Mouse (Mus musculus): ENCODE results near the gene Psmd13. TPM values are rescaled to one million over a fixed set of nuclear protein-coding genes. Genes with fewer than 3 reads are reported as not detected.

Gene Psmd13
- 10 to 100 TPM; 72.6 to 86.1 TPM for total RNA-seq (2021)
- polyA plus RNA-seq (2012; rRNA removed) = 50.8 and 71.0 TPM in 2 replicates
- long read RNA-seq, transcript Psmd13-201 (13 exons, 1,989 nt) = major isoform, 64 of 68 reads
- long read RNA-seq, partial matches to known transcripts = 2 of 68 reads
- long read RNA-seq, other reads (novel, unspliced or antisense) = 2 of 68 reads

DNA sequence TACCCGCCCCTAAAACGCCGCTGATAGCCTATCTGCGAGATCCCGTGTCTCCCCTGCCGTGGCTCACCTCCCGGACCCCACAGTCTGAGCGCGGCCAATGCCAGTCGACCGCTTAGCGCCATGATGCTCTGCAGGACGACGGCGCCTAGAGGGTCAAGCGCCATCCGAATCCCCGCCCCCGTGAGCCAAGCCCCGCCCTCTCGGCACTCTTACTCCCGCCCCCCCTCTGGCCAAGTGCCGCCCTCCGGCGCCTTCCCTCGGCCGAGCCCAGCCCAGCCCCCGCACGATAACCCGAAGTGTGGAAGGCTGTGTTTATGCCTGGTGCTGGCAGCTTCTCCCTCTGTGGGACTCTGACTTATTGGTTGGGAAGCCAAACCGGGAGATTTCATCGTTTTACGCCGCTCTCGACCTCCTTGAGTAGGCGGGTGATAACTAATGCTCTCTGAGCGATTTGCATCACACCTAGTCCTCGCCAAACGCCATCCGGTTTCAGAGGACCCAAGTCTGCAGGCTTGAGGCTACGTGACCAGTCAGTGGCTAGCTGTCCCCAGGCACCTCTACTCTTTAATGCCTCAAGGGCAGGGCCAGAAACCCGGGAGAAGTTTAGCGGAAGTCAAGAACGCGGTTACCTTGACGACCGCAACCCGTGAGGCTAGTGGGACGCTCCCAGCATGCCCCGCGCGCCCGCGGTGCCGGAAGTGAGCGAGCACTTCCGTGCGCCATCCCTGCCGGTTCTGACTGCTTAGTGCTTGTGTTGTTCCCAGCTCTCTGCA, at the start of gene Psmd13, which contains the start of gene Sirt3:
TSS of gene Psmd13 (plus strand) at position 273 of the 773 bp plus-strand sequence.
TSS of gene Sirt3 (minus strand) at position 614 of the 773 bp plus-strand sequence.
- intact Hi-C loops (cut with DNase I) = loop anchor here (1.0 to 5.0 kb wide), 2 partner anchors 25 to 35 kb away; partner anchors contain the start of genes Bet1l, Odf3 and Scgb1c1
- H3K79me2 ChIP-seq (replicated peaks; ENCODE audit: control insufficient read depth, insufficient read depth, low read length) = no peaks in the 10 kb centered on the region; the same call in 1 of the 2 replicates
- peaks cover 2% of the 10 kb centered on the region for H3K4me1 ChIP-seq (ENCODE audit: control insufficient read depth, insufficient read depth, low read length)
- peak within 1 kb of the TSS; percentile 91 for H3K27ac ChIP-seq
- H3K36me3 ChIP-seq (ENCODE audit: control insufficient read depth, insufficient read depth, low read length) = no peaks in the 10 kb centered on the region
- peak within 1 kb of the TSS; percentile 83 for H3K9ac ChIP-seq (ENCODE audit: low read depth, low read length)
- H3K4me3 ChIP-seq = peak within 1 kb of the TSS; percentile 72
- TF ChIP-seq CTCF (IDR thresholded peaks at IDR 0.05) (peak; percentile 6; the same call in 1 of the 2 replicates), POLR2A (IDR thresholded peaks at IDR 0.05; ENCODE audit: insufficient read depth, low read depth, low read length) (peak; percentile 64), EP300 (IDR thresholded peaks at IDR 0.05; ENCODE audit: insufficient read depth, low read depth, low read length) (0 out of 2 replicates have a peak, but pooled peaks have one; percentile 22)
- WGBS = under 1% methylated on average over 59 of the region's 59 CpGs
- no peaks in the 10 kb centered on the region for H3K27me3 ChIP-seq (ENCODE audit: control insufficient read depth, insufficient read depth, low read length)
- DNase-seq = peak; percentile 95

DNA sequence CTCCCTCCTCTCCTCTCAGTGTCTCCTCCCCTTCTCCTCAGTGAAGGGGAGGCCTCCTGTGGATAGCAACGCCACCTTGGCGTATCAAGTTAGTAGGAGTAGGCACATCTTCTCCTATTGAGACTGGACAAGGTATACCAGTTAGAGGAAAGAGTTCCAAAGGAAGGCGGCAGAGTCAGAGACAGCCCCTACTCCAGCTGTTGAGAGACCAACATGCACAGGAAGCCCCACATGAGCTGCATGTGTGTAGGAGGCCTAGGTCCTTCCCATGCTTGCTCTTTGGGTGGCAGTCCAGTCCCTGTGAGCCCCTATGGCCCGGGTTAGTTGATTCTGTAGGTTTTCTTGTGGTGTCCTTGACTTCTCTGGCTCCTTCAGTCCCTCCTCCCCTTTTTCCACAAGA, 48.4 kb upstream of the Psmd13 start:
- no peak for DNase-seq
- H3K27ac ChIP-seq = no peak overlapping the region
- no peak overlapping the region for H3K4me3 ChIP-seq
- H3K36me3 ChIP-seq (ENCODE audit: control insufficient read depth, insufficient read depth, low read length) = no peaks in the 10 kb centered on the region
- 80% methylated on average over 4 of the region's 4 CpGs for WGBS
- TF ChIP-seq EP300 (IDR thresholded peaks at IDR 0.05; ENCODE audit: insufficient read depth, low read depth, low read length) = no peak
- TF ChIP-seq POLR2A (IDR thresholded peaks at IDR 0.05; ENCODE audit: insufficient read depth, low read depth, low read length) = no peak
- no peak for TF ChIP-seq CTCF (IDR thresholded peaks at IDR 0.05)
- no peaks in the 10 kb centered on the region for H3K4me1 ChIP-seq (ENCODE audit: control insufficient read depth, insufficient read depth, low read length)
- no peaks in the 10 kb centered on the region for H3K27me3 ChIP-seq (ENCODE audit: control insufficient read depth, insufficient read depth, low read length)
- no peaks in the 10 kb centered on the region for H3K79me2 ChIP-seq (replicated peaks; ENCODE audit: control insufficient read depth, insufficient read depth, low read length)
- intact Hi-C loops (cut with DNase I) = no loop called here
- no peak overlapping the region for H3K9ac ChIP-seq (ENCODE audit: low read depth, low read length)

DNA sequence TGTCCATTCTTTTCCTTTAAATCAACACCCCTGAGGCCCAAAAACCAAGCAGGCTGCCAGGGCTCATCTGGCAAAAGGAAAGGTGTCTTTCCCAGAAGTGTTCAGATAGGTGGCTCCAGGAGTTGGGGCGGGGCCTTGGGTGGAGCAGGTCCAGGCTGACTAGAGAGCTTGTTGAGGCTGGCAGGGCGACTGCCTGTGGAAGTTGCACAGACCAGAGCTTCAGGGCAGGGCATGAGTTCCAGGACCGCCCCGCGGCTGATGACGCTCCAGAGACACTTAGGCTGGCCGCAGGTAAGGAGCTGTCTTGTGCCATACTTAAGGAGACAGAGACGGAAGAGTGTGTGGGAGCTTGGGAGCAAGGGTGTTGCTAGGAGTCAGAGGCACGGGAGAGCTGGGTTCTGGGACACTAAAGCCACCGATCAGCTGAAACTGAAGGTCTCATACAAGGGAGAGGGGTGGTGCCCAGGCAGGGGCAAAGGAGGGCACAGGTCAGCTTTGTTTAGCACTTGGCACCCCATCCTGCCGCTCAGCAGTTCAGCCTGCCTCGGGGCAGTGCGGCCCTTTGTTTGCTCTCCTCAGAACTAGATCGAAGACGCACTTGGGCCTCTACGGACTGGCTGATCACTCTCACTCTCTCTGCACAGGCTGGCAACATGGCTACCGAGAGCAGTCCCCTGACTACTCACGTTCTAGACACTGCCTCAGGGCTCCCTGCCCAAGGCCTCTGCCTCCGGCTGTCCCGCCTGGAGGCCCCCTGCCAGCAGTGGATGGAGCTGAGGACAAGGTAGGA, 46.6 kb upstream of the Psmd13 start, which contains the start of gene Urah:
TSS of gene Urah (plus strand) at position 51 of the 790 bp plus-strand sequence.
- no peak for DNase-seq
- H3K4me1 ChIP-seq (ENCODE audit: control insufficient read depth, insufficient read depth, low read length) = no peaks in the 10 kb centered on the region
- no peaks in the 10 kb centered on the region for H3K79me2 ChIP-seq (replicated peaks; ENCODE audit: control insufficient read depth, insufficient read depth, low read length)
- H3K27me3 ChIP-seq (ENCODE audit: control insufficient read depth, insufficient read depth, low read length) = no peaks in the 10 kb centered on the region
- H3K9ac ChIP-seq (ENCODE audit: low read depth, low read length) = no peak within 1 kb of the TSS
- 50% methylated on average over 20 of the region's 20 CpGs for WGBS
- TF ChIP-seq EP300 (IDR thresholded peaks at IDR 0.05; ENCODE audit: insufficient read depth, low read depth, low read length) (no peak), POLR2A (IDR thresholded peaks at IDR 0.05; ENCODE audit: insufficient read depth, low read depth, low read length) (no peak), CTCF (IDR thresholded peaks at IDR 0.05) (no peak)
- H3K27ac ChIP-seq = no peak within 1 kb of the TSS
- H3K4me3 ChIP-seq = no peak within 1 kb of the TSS
- H3K36me3 ChIP-seq (ENCODE audit: control insufficient read depth, insufficient read depth, low read length) = no peaks in the 10 kb centered on the region
- intact Hi-C loops (cut with DNase I) = no loop called here

DNA sequence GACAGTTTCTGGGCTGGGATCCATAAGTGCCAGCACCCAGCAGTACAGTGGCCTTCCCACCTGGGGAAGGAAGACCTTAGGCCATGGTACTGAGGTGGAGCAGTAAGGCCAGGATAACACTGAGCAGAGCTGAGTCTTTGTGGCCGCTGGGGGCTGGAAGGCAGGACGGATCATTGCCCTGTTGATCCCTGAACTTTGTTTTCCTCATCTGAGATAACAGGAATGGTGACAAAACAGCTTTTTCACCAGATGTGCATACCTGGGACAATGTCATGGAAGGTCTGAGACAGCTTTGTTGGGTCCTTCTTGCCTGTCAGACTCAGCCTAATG, 46.0 kb upstream of the Psmd13 start:
- Histone ChIP-seq H3K27me3 (ENCODE audit: control insufficient read depth, insufficient read depth, low read length) (no peaks in the 10 kb centered on the region), H3K79me2 (replicated peaks; ENCODE audit: control insufficient read depth, insufficient read depth, low read length) (no peaks in the 10 kb centered on the region), H3K4me3 (no peak overlapping the region), H3K4me1 (ENCODE audit: control insufficient read depth, insufficient read depth, low read length) (no peaks in the 10 kb centered on the region), H3K9ac (ENCODE audit: low read depth, low read length) (no peak overlapping the region), H3K27ac (no peak overlapping the region), H3K36me3 (ENCODE audit: control insufficient read depth, insufficient read depth, low read length) (no peaks in the 10 kb centered on the region)
- intact Hi-C loops (cut with DNase I) = no loop called here
- TF ChIP-seq POLR2A (IDR thresholded peaks at IDR 0.05; ENCODE audit: insufficient read depth, low read depth, low read length) (no peak), EP300 (IDR thresholded peaks at IDR 0.05; ENCODE audit: insufficient read depth, low read depth, low read length) (no peak), CTCF (IDR thresholded peaks at IDR 0.05) (no peak)
- WGBS = 59% methylated on average over 2 of the region's 2 CpGs
- no peak for DNase-seq

DNA sequence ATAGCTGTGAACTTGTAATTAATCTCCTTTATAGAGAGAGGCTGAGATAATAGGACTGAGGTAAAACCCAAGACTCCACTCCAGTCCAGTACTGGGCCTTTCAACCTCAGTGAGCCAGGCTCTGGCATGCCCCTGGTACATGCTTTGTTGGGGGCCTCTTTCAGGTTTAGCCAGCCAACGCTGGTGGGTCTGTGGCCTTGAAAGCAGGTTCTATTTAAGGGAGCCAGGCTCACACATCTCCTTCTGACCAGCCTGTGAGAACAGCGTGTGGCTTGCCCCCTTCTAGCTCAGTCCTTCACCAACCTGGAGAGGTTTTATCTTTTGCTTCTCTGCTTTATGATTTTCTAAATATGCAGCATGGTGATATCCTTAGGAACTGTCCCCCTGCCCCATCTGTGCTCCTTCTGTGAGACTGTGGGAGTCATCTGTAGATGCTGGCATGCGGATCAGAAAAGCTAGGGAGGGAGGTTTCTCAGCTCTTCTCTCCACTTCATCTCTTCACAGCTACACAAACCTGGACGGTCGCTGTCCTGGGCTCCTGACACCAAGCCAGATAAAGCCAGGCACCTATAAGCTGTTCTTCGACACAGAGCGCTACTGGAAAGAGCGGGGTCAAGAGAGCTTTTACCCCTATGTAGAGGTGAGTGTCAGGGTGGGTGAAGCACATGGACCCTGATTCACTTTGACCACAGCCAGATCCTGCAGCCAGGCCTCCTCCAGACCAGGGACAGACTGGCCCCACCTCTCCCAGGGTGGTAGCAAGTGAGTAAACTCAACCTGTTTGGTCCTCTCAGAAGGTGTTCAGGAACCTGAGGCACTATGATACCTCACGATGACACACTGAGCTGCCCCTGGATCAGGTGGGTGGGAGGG, 45.3 kb upstream of the Psmd13 start:
- intact Hi-C loops (cut with DNase I) = no loop called here
- no peak for TF ChIP-seq POLR2A (IDR thresholded peaks at IDR 0.05; ENCODE audit: insufficient read depth, low read depth, low read length)
- no peak for TF ChIP-seq CTCF (IDR thresholded peaks at IDR 0.05)
- TF ChIP-seq EP300 (IDR thresholded peaks at IDR 0.05; ENCODE audit: insufficient read depth, low read depth, low read length) = no peak
- H3K4me3 ChIP-seq = no peak overlapping the region
- no peak overlapping the region for H3K9ac ChIP-seq (ENCODE audit: low read depth, low read length)
- no peak for DNase-seq
- no peaks in the 10 kb centered on the region for H3K36me3 ChIP-seq (ENCODE audit: control insufficient read depth, insufficient read depth, low read length)
- no peaks in the 10 kb centered on the region for H3K4me1 ChIP-seq (ENCODE audit: control insufficient read depth, insufficient read depth, low read length)
- no peak overlapping the region for H3K27ac ChIP-seq
- H3K27me3 ChIP-seq (ENCODE audit: control insufficient read depth, insufficient read depth, low read length) = no peaks in the 10 kb centered on the region; the same call in 1 of the 2 replicates
- H3K79me2 ChIP-seq (replicated peaks; ENCODE audit: control insufficient read depth, insufficient read depth, low read length) = no peaks in the 10 kb centered on the region
- 74% methylated on average over 9 of the region's 9 CpGs for WGBS

Measured in heart, adult 2 months (tissue).